Mouse (Mus musculus) C2C12 (cell line): Measurements from ENCODE around the gene Zfyve28.

Experiments used
- CTCF ChIP-seq: IDR thresholded peaks from one replicate; pipeline ENCODE4 v1.5.1; 2011; ENCODE audit not compliant: control insufficient read depth, insufficient read depth, insufficient read length
- FOSL1 ChIP-seq: IDR thresholded peaks from one replicate; pipeline ENCODE4 v1.8.0; 2011; ENCODE audit warnings: mild to moderate bottlenecking, low read length; ENCODE audit not compliant: poor library complexity, insufficient read depth, severe bottlenecking

- no peak for TF ChIP-seq CTCF
- no peak for TF ChIP-seq FOSL1
Observed at GRCm38 (mm10) chr5:34175403-34175694, 112.9 kb downstream of the Zfyve28 start.
